Mouse (Mus musculus): ENCODE measurements at regions not wholly inside any gene's neighbourhood (a gene's known extent, or its start where the extent isn't known, plus 50 kb on each side); places are given as distances from the start of the nearest gene placed in this dataset.

DNA sequence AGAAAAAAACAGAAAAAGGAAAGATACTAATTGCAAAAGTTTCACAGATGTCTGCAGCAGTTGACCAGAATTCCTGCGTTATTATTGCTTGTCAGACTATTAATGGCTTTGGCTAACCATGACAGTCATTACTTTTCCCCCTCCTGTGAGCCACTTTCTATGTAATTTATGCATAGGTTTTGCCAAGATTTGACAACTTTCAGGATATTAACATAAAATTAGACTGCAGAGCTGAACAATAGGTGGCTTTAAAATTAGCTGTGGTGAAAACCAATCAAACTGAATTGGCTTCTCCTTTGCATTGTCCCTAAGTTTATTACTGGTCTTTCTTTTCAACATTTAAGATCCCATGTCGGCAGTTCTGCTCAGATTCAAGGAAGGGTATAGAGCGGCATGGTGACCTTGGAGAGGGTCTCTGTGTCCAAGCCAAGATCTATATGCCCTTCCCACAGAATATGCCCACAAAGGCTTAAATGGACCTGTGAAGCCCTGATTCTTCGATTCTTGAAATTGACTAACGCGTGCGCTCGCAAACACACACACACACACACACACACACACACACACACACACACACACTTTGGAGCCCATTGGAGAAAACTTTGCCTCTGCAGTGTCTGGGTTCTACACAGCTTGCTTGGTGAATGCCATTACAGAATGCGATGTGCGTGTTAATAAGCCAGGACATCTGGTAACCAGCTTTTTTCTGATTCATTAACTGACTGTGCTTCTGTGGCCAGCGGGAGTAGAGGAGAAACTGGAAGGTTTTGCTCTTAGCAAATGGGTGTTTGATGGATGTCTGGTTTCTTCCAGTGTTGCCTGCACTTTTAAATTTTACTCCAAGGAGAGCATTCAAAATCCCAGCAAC lies 69.8 kb upstream of the Itga4 start:
- TF ChIP-seq CTCF (IDR thresholded peaks at IDR 0.05; ENCODE audit: borderline replicate concordance, control insufficient read depth, extremely low read depth, insufficient read depth, low read length, poor library complexity) (no peak), POLR2A (IDR thresholded peaks at IDR 0.05; ENCODE audit: control insufficient read depth, extremely low read depth, insufficient read depth, low read length, poor library complexity) (no peak)
